Mouse (Mus musculus) A20 (cell line): ENCODE data around the gene Ptger4.

Experiments used
- DNase-seq: peaks from one replicate; pipeline ENCODE4 v3.0.0-alpha.2; 2011; ENCODE audit warnings: low read depth, low spot score

Ptger4 gene

GRCm38 (mm10) chr15:5173217-5173820, 70.7 kb downstream of the Ptger4 start:
- no peak for DNase-seq

- no peak for DNase-seq
Measured at GRCm38 (mm10) chr15:5165121-5165773, 78.7 kb downstream of the Ptger4 start.

GRCm38 (mm10) chr15:5158827-5159226, 85.2 kb downstream of the Ptger4 start:
- DNase-seq = no peak

DNA sequence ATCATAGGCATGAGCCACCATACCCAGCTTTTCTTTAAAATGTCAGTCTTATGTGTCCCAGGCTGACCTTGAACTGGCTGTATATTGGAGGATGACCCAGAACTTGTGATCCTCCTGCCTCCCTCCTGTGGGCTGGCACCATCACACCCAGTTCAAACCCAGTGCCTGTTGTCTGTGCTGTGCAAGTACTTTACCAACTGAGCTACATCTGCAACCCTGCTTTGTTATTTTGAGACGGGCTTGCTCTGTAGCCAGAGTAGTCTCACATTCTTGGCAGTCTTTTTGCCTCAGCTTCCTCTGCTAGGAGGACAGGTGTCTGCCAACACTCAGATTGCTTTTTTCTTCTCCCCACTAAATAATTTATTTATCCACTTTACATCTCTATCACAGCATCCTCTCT, 86.6 kb downstream of the Ptger4 start:
- no peak for DNase-seq
